Mouse (Mus musculus) B cell, adult 2 months (primary cell): ENCODE measurements around the gene Tnrc6b.
A peak's percentile ranks its signal among the peaks of the same experiment; 100 is the strongest.

ENCODE experiments used
- DNase-seq, 2 experiments: peaks; one replicate each; pipeline ENCODE4 v3.0.0; 2022

The Tnrc6b gene

DNA sequence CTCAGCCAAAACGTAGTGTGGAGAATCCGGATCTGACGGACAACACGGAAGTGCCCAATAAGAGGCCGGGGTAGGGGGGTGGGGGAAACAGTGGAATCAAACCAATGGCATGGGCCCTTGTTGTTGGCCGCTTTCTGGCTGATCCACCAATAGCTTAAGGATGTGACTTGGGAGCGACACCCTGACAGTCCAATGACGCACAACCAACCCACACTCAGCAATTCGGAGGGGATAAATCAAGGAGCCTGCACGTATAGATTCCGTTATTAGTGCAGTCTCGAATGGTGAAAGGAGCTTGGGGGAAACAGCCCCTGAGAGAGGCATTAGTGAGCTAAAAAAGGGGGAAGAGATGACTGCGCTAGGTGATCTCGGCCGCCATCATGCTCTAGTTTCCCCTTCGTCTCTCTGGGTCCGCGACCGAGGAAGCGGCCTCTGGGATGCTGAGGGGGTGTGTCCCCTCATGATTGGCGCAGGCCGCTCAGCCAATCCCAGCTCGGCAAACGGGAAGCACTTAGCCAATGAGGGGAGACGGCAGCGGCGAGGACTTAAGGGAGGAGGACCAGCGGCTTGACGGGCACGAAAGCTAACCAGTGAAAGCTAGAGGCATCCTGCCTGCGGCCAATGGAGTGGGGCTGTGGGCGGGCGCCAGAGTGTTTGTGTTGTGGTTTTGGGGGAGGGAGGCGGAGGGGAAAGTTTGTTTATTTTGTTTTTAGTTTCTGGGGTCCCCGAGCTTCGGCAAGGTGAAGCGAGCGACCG lies at the start of gene Tnrc6b:
TSS of gene Tnrc6b (plus strand) at position 706 of the 756 bp plus-strand sequence.
- DNase-seq: peak; percentile 94 to 96

DNA sequence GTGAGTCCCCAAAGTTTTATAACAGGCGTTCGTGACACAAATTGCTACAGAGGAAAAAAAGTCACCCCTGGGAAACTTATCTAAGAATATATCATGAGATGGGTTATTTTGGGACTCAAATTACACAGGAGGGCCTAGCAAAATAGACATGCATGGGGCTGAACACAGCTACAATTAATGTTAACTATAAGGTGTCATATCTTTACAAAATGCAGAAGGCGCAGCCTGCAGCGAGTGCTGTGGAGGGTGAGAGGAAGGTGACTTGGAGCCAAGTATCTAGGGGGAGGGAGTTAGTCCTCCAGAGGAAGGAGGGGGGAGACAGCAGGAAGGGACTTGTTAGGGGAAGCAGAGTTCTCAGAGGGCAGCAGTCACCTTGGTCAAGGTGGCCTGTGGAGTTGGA lies 46.7 kb upstream of the Tnrc6b start:
- DNase-seq: no peak

DNA sequence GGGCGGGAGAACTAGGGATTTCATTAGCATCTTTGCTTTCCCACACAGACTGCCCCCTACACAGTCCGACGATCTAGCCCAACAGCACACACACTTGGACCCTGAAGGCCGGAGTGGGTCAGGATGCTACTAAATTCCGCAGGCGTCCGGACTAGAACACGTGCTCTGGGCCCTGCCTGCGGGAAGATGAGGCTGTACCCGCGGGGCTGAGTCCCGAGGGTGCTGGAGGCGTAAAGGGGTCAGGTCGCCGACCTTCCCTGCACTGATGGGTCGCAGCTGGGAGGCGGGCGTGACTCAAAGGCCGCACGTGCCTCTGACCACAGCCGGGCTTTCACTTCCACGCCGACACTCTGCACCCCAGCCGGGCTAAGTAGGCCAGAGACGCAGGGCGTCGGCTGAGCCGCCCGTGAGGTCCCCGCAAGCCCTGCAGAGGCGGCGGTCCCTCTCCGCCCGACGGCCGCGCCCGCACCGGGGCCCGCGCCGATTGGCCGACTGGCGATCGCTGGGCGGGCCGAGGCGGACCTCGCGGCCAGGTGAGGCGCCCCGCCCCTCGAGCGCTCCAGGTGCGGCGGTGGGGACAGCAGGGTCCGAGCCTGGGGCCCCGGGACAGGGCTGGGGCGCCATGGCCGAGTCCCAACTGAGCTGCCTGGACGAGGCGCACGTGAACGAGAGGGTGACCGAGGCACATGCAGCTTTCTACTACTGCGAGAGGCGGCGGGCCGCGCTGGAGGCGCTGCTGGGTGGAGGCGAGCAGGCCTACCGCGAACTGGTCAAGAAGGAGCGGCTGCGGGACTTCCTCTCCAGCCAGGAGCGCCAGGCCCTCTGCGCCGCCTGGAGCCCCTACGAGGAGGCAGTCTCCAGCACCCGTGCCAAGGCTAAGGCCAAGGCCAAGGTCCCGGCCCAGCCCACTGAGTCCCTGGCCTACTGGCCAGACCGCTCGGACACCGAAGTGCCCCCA lies 39.5 kb upstream of the Tnrc6b start, which contains the start of gene Fam83f:
TSS of gene Fam83f (plus strand) at position 553 of the 958 bp plus-strand sequence.
- DNase-seq: peak; percentile 73 to 75

DNA sequence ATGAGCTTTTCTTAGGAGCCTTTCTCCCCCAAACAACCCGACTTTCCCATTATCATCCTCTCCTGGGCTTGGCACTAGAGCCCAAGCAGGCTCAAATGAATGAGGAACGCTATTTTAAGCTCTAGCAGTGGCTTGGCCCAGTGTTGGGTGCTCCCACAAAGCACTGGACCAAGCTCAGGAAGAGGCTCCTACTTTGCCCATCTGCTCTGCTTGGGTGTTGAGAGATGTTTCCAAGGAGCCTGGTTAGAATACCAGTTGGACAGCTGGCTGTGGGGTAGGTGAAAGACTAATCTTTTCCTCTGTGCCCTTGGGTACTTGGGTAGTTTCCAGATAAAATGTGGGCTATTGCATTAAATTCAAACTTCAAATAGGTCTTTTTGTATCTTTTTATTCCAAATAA lies 38.3 kb upstream of the Tnrc6b start:
- no peak for DNase-seq

DNA sequence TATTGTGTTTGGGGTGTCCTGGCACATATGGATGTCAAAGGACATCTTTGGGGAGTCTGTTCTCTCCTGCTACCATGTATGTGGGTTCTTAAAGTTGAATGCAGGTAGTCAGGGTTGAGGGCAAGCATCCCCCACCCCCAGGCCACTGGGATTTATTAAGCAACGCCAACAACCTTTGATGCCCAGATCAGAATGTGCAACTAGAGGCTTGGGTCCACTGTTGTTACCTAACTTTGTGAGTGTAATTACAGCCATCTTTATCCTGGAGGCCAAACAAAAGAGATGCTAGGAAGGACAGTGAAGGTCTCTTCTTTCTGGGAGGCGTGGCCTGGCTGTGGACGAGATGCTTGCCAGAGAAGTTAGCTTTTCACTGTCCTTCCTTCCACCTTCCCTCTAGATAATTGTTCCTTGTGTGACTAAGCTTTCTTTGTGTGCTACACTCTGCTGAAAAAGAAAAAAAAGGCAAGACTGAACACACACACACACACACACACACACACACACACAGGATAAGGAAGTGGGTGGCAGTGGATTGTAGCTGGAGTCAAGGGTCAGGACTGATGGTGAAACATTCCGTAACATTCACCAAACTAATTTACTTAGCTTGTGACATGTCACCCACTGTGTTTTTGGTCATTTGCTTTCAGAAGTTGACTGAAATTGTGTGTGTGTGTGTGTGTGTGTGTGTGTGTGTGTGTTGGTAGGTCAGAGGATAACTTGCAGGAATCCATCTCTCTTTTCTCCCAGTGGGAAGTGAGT lies 37.6 kb upstream of the Tnrc6b start:
- no peak for DNase-seq

DNA sequence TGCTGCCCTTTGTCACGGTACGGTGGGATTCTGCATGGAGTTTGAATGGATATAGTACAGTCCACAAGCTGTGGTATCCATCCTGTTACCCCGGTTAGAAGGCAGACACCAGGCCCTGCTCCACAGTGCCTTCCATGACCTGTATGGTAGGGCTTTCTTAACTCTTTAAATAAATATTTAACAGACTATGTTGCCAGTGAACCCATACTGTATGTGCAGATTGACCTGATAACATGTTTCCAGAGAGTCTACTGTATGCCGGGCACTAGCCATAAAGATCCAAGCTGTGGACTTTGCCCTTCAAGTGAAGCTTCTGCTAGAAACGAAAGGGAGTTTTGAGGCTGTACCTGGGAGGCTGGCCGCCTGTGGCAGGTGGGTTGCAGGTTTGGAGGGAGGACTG lies 36.4 kb upstream of the Tnrc6b start:
- DNase-seq: no peak

DNA sequence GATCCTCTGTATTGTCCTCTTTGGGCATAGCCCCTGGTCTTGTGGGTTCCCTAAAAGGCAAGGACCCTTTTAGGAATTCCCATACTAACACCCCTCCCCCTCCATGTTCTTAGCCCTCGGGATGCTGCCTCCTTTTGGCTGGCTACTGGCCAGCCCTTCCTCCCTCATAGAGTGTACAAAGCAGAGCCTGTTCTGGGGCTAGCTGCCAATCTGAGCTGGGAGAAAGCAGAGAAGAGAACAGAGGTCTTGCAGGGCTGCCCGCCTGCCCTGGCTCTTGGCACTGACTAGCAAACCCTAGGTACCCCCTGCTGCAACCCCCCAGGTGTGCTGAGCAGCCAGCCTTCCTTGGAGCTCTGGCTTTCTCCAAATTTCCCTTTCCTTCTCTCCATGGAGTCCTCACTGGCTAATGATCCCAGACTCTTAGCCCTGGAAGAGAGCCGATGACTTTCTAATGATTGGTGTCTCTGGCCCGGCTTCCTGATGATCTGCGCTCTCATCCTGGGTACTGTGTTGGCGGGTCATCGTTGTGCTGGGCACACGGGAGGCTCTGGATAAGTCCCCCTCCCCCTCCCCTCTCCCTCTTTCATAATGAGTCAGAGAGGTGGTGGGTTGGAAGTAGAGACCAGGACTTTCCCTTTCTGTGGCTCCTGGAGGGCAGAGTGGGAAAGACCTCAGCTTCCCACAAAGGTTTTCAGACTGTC lies 31.4 kb upstream of the Tnrc6b start:
- DNase-seq: no peak

DNA sequence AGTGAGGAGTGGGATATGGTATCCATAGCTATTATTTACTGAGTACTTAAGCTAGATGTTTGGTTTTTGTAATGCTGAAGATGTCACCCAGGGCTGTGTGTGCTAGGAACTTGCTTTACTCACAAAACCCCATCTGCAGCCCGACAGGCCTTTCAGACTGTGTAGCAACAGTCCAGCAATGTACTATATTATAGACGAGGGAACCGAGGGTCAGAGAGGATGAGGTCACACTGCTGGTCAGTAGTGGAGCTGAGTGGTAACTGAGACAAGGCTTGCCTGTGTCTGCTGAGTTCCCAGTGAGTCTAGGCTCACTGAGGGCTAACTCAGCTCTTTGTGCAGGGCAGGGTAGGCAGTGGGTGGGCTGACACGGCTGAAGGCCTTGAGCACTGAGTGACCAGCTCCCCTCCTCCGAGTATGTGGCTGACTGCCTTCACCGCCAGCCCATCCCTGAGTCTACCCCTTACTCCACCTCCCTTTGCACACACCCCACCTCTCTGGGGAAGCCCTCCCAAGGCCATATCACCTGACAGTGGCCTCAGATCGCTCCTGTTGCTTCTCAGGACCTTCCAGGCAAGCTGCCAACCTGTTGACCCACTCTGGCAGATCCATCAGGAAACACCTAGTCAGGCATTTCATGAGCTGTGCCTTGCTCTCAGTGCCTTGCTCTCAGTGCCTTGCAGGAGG lies 30.6 kb upstream of the Tnrc6b start:
- no peak for DNase-seq

DNA sequence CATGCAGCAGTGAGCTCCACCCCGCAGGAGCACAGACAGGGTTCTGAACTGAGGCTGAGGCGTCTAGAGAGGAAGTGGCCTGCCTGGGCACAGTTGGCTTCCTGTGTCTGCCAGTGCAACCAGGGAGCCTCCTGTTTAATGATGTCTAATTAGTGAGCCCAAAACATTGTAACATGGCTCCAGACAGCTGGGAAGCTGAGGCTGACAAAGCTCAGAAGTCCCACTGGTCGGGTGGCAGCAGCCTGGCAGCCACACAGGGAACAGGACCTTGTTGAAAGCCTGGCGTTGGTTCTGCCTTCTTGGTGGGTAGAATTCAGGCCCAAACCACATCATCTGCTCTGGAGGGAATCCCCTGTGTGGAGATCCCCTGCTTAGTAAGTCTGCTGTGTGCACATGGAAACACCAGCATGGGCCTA lies 29.6 kb upstream of the Tnrc6b start:
- DNase-seq: peak; percentile 78

DNA sequence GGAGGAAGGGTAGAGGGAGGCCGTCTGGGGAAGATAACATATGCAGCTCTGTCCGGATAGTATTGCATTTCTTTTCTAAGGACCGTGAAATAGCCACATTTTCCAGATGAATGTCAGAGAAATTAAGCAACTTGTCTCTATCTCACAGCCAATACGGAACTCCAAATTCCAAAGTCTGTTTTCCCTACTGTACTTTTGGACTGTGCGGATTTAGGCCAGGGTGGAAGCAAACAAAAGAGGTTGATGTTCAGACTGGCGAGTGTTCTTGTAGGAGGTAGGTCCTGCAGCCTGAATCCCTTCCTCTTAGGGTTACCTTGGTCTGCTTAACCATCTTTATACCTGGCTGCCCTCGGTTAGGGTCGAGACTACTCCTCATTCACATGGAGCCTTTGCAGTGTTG lies 28.8 kb upstream of the Tnrc6b start:
- no peak for DNase-seq

DNA sequence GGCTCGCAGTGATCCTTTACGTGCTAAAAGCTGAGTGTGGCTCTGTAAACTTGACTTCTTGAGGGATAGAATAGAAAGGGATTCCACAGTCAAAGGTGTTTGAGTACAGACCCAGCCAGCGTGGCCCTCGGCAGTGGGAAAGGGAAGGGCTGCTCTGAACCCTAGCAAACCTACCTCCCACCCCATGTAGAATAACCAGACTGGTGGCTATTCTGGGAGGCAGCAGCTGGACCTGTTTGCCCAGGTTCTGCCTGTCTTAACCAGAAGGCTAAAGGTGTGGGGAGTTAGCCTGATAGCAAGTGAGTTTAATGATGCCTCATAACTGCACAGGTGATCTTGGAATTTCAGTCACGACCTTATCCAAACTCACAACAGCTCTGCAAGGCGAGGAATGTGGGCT lies 28.0 kb upstream of the Tnrc6b start:
- no peak for DNase-seq

DNA sequence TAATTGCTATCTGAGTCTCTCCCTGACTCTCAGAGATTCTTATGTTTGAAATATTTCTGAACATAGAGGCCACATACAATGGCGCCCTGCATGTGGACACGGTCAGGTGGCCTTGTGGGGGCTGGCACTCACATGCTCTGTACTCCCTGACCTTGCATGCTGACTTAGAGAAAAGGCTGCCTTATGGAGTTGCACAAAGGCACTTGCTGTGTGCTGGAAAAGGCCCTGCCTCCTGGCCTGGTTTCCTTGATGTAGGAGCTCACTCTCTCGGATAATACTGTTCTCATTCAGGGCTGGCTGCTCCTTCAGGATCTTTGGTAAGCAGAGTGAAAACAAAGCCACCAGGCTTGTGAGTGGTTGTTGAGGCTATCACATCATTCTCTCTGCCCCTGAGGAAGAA lies 27.1 kb upstream of the Tnrc6b start:
- no peak for DNase-seq

DNA sequence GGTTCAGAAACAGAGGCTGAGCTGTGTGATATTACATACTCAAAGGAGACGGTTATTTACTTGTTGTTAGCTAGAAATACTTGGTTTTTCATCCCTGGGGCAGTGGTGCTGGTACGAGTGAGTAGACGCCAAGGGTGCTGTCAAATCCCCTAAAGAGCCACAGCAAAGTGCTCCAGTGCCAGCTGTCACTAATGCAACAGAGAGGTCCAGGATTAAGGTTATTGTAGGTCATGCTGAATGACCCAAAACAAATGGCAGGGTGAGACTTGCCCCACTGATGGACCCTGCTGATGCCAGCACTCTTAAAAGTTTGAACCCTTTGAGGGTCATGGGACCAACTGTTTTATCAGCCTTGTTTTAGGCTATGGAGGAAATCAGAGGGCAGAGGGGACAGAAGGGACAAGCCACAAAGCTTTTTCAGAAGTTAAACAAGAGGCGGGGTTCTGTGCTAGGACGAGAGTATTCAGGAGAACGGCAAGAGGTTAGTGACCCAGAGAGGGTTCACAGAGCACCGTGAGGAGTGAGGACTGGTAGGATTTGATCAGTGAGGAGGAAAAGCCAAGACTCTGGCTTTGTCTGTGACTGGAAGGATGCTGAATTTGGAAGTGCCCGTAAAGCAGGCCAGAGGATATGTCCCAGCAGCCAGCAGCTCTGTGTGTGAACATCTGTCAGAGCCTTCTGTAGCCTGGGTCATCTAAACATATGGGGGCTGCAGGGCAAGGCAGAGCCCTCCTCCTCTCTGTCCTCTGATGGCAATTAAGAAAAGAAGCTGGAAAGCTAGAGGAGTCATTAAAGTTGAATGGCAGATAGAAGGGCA lies 26.1 kb upstream of the Tnrc6b start:
- no peak for DNase-seq

DNA sequence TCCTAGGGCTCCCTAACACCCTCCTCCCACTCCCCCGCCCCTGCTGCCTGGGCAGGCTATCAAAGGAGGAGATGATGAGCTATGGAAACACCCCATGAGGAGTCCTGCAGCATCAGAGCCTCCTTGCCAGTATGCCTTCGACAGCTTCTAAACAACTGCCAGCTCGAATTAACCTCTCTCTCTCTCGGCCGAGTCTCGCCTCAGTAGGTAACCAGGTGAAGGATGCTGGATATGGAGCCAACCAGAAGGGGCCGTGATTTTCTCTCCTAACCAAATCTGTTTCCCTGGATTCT lies 25.6 kb upstream of the Tnrc6b start:
- no peak for DNase-seq

DNA sequence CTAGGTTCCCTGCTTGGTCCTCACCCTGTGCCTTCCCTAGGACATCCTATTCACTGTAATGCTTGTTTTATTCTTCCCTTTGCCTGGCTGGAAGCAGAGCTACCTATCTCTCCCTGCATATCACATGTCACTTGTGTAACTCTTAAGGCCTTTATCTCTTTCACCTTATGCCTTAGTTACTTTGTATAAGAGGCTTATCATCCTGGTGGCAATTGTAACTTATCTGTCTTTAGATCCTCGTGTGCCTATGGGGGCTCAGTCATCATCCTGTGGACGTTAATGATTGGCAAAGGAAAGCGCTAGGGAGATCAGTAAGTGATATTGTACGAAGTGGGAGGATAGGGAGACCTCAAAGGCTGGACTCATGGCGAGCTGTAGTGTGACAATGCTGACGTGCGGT lies 22.6 kb upstream of the Tnrc6b start:
- no peak for DNase-seq

DNA sequence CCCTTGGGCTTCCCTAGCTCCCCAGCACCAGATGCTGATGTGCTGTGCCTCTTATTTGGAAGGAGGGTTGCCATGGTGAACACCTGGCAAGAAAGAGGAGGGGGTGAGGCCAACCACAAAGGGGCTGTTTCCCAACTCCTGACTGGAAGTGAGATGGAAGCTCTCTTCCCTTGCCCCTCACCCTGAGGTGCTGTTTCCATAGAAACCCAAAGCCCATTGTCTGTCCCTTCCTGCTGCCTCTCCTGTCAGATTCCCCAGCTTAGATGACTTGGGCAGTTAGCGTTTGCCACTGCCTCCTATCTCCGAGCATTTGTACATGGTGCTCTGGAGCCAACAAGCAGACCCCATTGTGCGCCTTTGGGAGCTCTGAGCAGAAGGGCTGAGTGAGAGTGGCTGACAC lies 17.6 kb upstream of the Tnrc6b start:
- DNase-seq: no peak

DNA sequence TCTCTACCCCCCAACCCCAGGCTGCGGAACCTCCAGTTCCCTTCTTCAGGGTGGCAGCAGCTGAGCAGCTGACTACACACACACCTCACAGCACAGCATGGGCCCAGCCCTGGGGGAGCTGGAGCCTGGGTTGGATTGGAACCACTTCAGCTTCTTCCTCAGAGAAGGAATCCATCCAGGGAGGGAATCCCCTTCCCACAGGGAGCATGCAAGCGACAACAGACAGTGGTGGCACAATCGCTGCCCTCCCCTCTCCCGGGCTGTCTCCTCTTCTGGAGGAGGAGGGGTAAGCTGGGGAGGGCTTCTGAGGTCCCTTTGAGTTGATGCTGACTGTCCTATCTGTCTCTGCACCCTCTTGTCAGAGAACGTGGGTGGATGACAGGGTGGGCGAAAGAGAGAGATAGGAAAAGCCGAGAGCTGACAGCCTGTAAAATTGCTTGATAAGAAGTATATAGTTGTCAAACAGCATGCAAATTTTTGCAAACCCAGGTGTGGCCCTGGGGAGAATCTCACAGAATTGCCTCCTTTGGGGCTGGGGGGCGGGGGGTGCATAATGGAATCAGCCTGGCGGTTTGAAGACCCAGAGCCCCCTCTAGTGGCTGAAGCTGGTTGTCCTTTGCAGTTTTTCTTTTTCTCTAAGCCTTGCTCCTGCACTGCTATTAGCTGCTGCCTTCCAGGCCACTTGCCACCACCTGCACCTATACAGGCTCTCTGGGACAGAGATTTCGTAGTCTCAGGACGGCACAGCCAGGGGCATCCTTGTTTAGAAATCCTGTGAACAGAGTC lies 16.8 kb upstream of the Tnrc6b start:
- DNase-seq: peak; percentile 88 to 90

DNA sequence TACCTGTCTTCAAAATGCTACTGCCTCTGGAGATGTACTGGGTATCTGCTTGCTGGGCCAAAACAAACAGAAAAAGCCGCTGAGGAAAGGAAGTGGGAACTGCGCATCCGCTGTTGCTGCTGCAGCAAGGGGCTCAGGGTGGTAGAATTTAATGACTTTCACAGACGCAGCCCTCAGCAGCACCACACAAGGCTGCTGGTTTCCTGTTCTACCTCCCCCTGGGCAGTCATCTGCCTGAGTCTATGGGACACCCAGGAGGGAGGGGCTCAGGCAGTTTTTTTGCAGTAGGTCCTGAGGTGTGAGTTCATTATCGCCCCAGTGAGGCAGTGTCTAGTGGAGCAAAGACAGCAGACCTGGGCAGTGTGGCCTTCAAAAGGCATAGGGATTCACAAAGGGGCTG lies 13.5 kb upstream of the Tnrc6b start:
- peak; percentile 45 for DNase-seq

DNA sequence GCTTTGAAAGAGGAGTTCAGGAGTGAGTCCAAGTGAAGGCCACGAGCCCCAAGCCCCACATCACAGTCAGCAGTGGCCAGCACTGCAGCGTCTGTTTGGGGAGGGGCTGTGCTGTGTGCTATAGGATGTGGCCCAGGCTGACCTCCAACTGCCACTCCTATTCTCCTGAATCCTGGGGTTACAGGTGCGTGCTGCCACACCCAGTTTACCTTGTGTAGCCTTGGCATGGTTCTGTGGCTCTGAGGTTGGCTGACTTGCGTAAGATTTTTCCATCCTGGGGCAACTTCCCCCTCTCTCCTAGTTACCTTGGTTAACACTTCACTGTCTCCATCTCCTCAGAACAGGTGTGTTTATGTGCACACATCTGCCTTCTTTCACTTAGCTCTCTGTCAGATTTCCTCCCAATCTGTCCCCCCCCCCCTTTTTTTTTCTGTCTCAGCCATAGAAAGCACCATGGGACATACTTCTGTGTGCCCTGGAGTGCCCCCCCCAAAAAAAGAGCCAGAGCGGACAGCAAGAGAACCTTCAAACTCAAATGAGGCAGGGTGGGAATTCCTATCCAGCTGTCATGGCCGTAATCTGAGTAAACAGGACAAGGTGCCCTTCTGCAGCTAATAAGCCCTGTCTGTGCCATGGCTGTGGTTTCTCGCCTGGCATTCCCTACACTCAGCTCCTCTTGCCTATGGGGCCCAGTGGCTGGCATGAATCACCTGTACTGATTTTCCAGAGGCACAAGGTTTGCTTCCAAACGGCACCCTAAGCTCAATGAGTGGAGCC lies 9.4 kb upstream of the Tnrc6b start:
- DNase-seq: no peak

DNA sequence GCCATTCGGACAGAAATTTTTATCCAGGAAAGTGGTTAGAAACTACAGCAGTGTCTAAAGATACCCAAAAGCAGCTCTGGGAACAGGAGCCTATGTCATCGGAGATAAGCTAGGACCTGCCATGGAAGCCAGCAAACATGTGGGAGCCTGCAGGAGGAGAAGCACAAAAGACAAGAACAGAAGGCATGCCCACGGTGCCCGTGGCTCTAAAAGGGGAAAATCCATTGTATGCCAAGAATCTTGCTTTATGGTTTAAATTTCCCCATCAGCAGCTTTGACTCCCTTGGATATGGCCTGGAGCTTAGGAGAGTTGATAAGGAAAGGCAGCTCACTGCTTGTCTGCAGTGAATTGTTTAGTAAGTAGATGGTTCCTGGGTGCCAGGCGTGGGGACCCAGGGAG lies 8.2 kb upstream of the Tnrc6b start:
- DNase-seq: no peak
